Mouse (Mus musculus) brain, embryonic 14.5 days (tissue): Measurements from ENCODE around the gene Mbnl1. TPM values are rescaled to one million over a fixed set of nuclear protein-coding genes. Genes with fewer than 3 reads are reported as not detected.

Experiments used
- DNase-seq: peaks from one replicate; pipeline ENCODE4 v3.0.0-alpha.2; 2011; ENCODE audit warnings: low read depth
- CTCF ChIP-seq: fragments of 200-500 bp; IDR thresholded peaks from 2 replicates; pipeline ENCODE4 v1.5.1; 2012; ENCODE audit warnings: inconsistent platforms, mild to moderate bottlenecking, moderate library complexity, borderline replicate concordance; ENCODE audit not compliant: insufficient read depth, insufficient read length; ENCODE audit errors: extremely low read depth
- POLR2A ChIP-seq: fragments of 200-500 bp; IDR thresholded peaks from 2 replicates; pipeline ENCODE4 v1.6.1; 2012; ENCODE audit warnings: mild to moderate bottlenecking, inconsistent platforms, borderline replicate concordance; ENCODE audit not compliant: poor library complexity, insufficient read depth, insufficient read length, severe bottlenecking; ENCODE audit errors: extremely low read depth
- polyA plus RNA-seq: library from polyadenylated mRNA; depleted of rRNA; stranded (reverse); fragments of >200 nt; gene quantifications from 2 replicates; pipeline ENCODE4 v1.2.3, GENCODE M21; 2012

The Mbnl1 gene
- polyA plus RNA-seq, 1 experiment: 25.3 TPM

- TF ChIP-seq CTCF (no peak), POLR2A (no peak)
- DNase-seq: no peak
Observed at GRCm38 (mm10) chr3:60604205-60604604, 131.6 kb downstream of the Mbnl1 start.

GRCm38 (mm10) chr3:60608952-60609403, 136.3 kb downstream of the Mbnl1 start:
- peak; percentile 55 for DNase-seq
- TF ChIP-seq POLR2A: no peak
- peak; percentile 36; the same call in 1 of the 2 replicates for TF ChIP-seq CTCF

- DNase-seq: peak; percentile 77
- peak; percentile 28; the same call in 1 of the 2 replicates for TF ChIP-seq CTCF
- TF ChIP-seq POLR2A: no peak
Observed at GRCm38 (mm10) chr3:60611839-60612238, 139.2 kb downstream of the Mbnl1 start.

DNA sequence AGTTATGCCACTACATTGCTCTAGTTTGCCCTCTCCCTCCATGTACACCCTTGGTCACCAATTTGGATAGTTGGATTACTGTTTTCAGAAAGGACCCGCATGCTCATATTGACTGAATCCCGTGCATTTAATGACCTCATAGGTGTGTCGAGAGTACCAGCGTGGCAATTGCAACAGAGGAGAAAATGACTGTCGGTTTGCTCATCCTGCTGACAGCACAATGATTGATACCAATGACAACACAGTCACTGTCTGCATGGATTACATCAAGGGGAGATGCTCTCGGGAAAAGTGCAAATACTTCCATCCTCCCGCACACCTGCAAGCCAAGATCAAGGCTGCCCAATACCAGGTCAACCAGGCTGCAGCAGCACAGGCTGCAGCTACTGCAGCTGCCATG, 140.5 kb downstream of the Mbnl1 start:
- no peak for DNase-seq
- no peak for TF ChIP-seq CTCF
- TF ChIP-seq POLR2A: no peak

GRCm38 (mm10) chr3:60614516-60614915, 141.9 kb downstream of the Mbnl1 start:
- TF ChIP-seq POLR2A (no peak), CTCF (no peak)

GRCm38 (mm10) chr3:60615057-60615606, 142.5 kb downstream of the Mbnl1 start:
- TF ChIP-seq CTCF (no peak), POLR2A (no peak)
- peak; percentile 64 for DNase-seq

More at GRCm38 (mm10) chr3:60614516-60614915, 141.9 kb downstream of the Mbnl1 start:
- no peak for DNase-seq

DNA sequence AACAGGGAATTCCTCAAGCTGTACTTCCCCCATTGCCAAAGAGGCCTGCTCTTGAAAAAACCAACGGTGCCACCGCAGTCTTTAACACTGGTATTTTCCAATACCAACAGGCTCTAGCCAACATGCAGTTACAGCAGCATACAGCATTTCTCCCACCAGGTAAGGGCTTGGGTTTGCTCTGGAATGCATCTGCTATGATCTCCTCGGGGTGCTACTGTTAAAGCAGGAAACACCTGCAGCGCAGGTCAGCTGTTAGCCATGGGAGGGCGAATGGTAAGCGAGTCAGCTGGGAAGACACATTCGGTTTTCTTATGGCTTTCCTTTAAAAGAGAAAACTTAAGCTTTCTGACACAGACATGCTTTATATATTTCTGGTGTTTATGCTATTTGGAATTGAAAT, 143.0 kb downstream of the Mbnl1 start:
- DNase-seq: no peak
- TF ChIP-seq CTCF (no peak), POLR2A (no peak)

GRCm38 (mm10) chr3:60616147-60616546, 143.5 kb downstream of the Mbnl1 start:
- TF ChIP-seq CTCF: no peak
- TF ChIP-seq POLR2A: no peak
- DNase-seq: no peak

GRCm38 (mm10) chr3:60617643-60618042, 145.0 kb downstream of the Mbnl1 start:
- TF ChIP-seq POLR2A (no peak), CTCF (no peak)
- no peak for DNase-seq

GRCm38 (mm10) chr3:60620236-60620635, 147.6 kb downstream of the Mbnl1 start:
- TF ChIP-seq POLR2A: no peak
- DNase-seq: peak; percentile 59

DNA sequence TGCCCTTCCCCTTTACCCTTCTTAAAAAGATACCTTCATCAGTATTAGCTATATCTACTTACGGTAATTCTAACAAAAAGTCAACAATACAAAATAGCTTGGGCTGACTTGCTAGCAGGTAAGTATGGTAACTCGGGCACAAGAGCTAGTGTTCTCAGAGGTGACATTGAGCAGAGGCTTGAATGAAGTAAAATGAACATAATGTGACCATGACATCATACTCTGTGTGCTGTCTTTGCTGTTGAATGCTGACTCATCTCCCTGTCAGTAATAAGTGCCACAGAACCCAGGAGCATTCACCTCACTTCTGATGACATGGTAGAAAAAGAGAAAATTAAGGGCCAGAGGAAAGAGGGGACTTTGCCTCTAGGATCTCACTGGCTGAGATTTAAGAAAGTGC, 158.6 kb downstream of the Mbnl1 start:
- TF ChIP-seq POLR2A (no peak), CTCF (no peak)
- no peak for DNase-seq

DNA sequence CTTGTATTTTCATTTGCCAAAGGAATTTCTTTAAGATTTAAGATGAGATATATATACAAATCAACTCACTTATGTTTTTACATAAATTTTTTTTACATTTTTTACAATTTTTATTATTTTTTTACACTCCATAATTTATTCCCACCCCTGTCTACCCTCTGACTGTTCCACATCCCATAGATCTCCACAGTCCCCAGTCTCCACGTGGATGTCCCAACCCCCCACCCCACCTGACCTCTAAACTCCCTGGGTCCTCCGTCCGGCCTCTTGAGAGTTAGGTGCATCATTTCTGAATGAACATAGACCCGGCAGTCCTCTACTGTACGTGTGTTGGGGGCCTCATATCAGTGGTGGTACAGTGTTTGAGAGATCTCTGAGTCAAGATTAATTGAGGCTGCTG, 159.1 kb downstream of the Mbnl1 start:
- no peak for TF ChIP-seq CTCF
- TF ChIP-seq POLR2A: no peak

More for the DNA sequence above, 159.1 kb downstream of the Mbnl1 start:
- DNase-seq: no peak
